Mouse (Mus musculus) spleen, postnatal 36 days (tissue): ENCODE measurements at regions not wholly inside any gene's neighbourhood (a gene's known extent, or its start where the extent isn't known, plus 50 kb on each side); places are given as distances from the start of the nearest gene placed in this dataset.

Experiments used
- DNase-seq, 2 experiments: peaks; one replicate each; pipeline ENCODE4 v3.0.0; 2022; ENCODE audit warnings: low spot score in 2 of 2, mixed read lengths in 1 of 2

DNA sequence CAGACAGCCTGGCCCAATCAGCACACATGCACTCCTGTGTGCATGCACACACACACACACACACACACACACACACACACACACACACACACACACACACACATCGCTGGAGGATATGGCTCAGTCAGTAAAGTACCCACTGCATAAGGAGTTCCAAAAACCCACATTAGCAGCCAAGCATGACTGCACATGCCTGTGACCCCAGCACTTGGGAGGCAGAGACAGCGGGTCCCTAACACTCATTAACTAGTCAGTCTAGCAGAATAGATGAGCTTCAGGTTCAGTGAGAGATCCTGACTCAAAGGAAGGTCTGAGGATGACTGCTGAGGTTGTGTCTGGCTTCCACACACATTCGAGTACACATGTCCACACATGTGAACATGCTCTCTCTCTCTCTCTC, 65.4 kb upstream of the Thy1 start:
- DNase-seq, result no peak

DNA sequence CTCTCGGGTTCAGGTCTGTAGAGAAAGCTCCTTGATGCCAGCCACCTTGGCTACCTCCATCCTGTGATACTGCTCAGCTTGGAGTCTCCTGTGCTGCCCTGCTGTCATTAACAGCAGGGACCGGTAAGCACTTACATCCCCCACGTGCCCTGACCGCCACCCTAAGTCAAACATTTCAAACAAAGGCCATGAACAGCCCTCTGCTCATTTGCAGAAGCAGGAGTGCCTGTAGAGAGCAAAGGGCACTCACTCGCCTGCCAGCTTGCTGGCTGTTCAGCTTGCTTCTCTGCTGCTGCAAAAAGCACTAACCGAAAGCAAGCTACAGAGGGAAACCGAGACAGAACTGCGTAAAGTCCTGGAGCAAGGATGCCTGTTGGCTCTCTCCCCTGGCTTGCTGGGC, 61.8 kb upstream of the Thy1 start:
- DNase-seq, result no peak

DNA sequence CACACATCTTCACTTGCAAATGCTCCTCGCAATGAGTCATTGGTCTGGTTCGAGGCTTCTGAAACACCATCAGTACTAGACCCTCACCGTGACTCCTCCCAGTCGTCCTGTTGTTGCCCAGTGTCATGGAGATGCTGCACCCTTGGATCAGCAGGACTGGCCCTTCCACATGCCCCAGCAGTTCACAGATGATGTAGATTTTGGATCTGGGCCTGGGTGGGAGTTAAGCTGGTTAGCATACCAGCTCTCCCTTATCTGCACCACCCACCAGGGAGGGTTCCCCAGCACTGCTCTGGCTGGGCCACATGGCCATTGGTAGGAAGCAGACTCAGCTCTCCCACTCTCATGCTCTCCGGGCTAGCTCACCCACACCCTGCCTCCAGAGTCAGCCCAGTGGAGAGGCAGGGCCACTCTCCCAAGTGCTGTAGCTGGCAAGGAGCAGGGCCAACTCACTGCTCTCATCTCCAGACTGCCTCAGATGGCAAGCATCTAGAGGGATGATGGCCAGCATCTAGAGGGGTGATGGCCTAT, 60.8 kb upstream of the Thy1 start:
- DNase-seq, result no peak

DNA sequence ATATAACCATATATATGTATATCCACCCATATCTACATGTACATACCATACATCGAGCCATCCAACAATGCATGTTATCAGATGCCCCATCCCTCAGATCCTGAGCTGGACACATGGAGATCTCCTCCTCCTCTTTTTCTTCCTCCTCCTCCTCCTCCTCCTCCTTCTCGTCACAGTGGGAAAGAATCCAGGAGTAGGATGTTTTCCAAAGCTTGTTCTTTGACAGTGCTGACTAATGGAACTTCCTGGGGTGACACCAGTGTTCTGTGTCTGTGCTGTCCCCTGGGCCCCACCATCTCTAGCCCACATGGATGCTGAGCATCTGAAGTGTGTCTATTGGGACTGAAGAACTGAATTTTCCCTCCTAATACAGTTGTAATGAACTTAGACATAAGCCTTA, 60.0 kb upstream of the Thy1 start:
- no peak for DNase-seq

DNA sequence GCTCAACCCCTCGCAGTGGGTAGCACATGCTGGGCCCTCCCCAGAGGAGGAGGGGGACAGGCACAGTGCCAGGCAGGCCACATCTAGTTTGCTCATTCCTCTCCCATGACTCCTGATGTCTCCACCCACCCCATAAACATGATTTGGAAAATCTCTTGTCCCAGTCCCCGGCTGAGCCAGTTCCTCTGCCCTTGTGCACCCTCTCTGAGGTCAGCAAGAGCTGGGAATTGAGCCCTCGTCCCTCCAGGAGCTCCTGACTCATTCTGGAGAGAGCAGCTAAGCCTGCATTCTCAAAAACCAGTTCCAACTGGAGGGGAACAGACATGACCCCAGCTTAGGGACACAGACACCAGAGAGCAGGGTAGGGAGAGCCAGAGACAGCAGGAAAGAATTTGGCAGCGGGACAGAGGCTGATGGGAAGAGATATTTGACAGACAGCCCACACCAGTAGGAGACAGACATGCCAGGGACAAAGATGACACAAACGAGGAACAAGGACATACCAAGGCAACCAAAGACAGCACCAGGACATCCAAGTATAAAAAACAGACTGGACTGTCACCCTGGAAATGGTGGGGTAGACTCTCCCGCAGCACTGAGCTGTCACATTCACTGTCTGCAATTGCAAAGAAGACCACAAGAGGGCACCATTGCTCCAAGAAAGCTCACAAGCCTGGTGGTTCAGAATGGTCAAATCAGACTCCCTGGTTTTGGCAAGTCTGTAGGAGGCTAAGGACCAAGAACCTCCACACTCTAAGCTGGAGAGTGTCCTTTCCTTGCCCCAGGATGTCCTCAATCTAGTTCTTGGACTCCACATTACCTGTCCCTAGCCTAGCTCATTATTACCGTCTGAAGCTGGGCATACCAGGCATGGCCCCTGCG, 58.8 kb upstream of the Thy1 start:
- DNase-seq, result peak; percentile 46 to 63

DNA sequence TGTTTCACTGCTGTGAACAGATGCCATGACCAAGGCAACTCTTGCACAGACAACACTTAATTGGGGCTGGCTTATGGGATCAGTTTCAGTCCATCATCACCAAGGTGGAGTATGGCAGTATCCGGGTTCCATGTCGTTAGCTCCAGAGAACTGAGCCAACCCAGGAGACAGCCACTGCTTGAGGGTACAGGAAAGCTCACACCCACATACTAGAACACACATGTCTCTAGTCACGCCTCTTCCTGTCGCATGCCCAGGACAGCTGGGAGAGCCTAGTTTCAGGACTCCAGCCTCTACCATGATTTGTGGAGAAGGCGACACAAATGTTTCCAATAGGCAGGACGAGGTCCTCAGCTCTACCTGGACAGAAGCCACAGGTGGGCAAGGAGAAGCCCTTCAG, 55.2 kb upstream of the Thy1 start:
- DNase-seq, result no peak

DNA sequence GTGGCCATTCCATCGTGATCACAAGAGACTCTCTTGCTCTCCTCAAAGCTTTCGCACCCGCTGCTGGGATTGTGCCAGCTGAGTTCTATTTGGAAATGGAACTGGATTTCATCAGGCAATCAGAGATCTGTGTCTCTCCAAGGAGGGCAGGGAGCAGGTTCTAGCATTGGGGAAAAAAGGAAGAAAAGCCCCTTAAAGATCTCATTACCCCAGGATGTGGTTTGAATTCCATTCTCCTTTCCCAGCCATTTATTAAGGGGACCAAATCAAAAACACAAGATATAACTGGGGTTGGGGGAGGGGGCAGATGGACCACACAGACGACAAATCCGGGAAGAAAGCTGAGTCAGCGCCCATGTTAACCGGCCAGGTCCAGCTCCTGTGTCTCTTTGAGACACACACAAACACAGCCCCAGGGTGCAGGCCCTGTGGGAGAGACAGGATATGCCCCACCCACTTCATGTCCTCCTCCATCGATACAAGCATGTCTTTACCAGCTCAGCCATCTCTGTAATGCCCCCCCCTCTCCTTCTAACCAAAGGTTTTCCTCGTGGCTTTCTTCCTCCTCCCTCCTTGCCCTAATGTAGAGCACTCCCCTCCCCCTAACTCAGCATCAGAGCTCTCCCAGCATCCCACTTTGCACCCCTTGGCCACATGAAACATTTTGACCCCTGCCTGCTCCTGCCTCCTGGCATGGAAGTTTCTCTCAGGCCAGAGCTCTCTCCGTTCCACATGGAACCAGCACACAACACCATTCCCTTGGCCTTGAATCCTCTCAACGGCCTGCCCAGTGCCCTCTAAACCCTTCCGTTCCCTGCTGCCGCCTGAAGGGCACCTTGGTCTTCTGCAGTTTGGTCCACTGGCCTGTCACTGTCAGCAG, 54.0 kb upstream of the Thy1 start:
- DNase-seq, result no peak

DNA sequence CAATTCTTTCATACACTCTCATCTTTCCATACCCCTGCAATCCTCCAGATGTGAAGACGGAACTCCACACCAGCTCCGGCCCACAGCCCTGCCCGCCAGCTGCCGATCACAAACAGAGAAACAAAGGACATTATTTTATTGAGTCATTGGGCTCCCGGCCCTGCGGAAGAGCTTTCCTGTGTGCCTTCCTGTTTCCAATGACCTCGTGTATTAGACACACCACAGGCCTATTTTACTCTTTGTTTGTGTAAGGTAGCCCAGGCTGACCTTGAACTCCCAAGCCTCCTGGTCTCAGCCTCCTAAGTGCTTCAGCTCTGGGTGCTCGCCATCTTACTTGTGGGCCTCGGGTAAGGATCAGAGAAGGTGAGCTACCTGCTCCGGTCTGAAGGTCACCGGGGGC, 53.1 kb upstream of the Thy1 start:
- no peak for DNase-seq

DNA sequence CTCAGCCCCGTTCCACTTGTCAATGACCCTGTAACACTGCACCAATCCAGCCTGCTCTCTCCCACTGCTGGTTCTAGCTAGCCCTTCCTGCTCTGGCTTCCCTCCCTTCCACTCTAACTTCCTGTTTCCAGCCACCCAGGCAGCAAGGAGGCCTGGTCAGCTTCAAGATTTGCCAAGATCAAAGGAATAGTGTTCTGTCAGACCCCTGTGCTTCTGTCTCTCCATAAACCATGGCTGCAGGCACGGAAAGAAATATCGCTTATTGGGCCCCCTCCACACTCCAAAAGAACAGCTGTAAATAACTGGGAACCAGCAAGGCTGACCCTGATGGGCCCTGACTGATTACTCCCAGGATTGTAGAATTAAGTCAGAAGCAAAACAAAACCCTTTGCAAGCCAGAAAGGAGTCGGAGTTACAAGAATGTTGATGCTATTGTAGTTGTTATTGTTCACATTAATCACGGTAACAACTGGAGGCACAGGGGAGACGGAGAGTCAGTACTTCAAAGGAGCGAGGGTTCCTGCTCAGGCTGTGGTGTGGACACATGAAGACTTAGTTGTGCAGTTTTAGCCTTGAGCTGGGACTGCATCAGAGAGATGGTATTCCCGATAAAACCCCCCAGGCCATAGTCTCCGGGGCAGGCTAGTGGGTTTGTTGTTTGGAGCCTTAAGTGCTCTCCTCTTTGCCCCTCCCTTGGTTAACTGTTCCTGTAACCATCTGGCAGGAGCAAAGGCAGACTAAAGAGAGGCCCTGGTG, 49.8 kb upstream of the Thy1 start:
- no peak for DNase-seq
